8 mouse cellular contexts compared by ENCODE assay signal in genomic region chr3:88510421-88511289, GRCm38 (mm10). TPM values are rescaled to one million over a fixed set of nuclear protein-coding genes. Genes with fewer than 3 reads are reported as not detected.
DNase-seq lines count a peak whose midpoint lies in the region; ATAC-seq and TF ChIP-seq lines count a peak whose summit lies in the region.

No protein-coding gene starts in this region.

- H3K36me3 ChIP-seq in heart, embryonic 10.5 days: no peaks in the 10 kb centered on the region
- no peaks in the 10 kb centered on the region for H3K36me3 ChIP-seq in ES-E14 (ENCODE audit: control insufficient read depth, insufficient read depth, low read length, poor library complexity, severe bottlenecking)
- H3K36me3 ChIP-seq in hindbrain, embryonic 10.5 days: no peaks in the 10 kb centered on the region
- H3K36me3 ChIP-seq in midbrain, embryonic 12.5 days: no peaks in the 10 kb centered on the region

- no peaks in the 10 kb centered on the region for H3K27me3 ChIP-seq in heart, embryonic 10.5 days (ENCODE audit: insufficient read depth, poor library complexity, severe bottlenecking)
- peaks cover 3% of the 10 kb centered on the region for H3K27me3 ChIP-seq in hindbrain, embryonic 10.5 days (ENCODE audit: insufficient read depth, poor library complexity, severe bottlenecking)
- H3K27me3 ChIP-seq in midbrain, embryonic 12.5 days: peaks cover 13% of the 10 kb centered on the region

- no peak for ATAC-seq in midbrain, embryonic 12.5 days (ENCODE audit: low FRiP score, low read depth)

- H3K4me2 ChIP-seq in midbrain, embryonic 12.5 days (replicated peaks): peak overlapping the region; percentile 56

- peak overlapping the region; percentile 86 for H3K9ac ChIP-seq in ES-E14 (ENCODE audit: insufficient read depth, low read depth, low read length, poor library complexity, severe bottlenecking)
- 0 out of 2 replicates have a peak overlapping the region, but pooled peaks have one; percentile 40 for H3K9ac ChIP-seq in midbrain, embryonic 12.5 days (replicated peaks)

- intact Hi-C loops in gastrocnemius, postnatal 36 days (cut with DNase I): no loop called here

- DNase-seq in heart, embryonic 10.5 days (ENCODE audit: low spot score): no peak
- DNase-seq in heart, adult 8-10 months (ENCODE audit: low spot score): no peak
- no peak for DNase-seq in ES-E14 (ENCODE audit: low read depth, low spot score)
- DNase-seq in hindbrain, embryonic 10.5 days (ENCODE audit: low spot score): no peak
- DNase-seq in gastrocnemius, postnatal 36 days: no peak
- no peak for DNase-seq in cerebellum, postnatal 10 days
- no peak for DNase-seq in cerebellum, postnatal 4 days (ENCODE audit: low spot score in 2 of 2)

- H3K27ac ChIP-seq in heart, embryonic 10.5 days: peak overlapping the region; percentile 93
- H3K27ac ChIP-seq in ES-E14 (ENCODE audit: insufficient read depth, low read depth, low read length, poor library complexity, severe bottlenecking): peak overlapping the region; percentile 97
- peak overlapping the region; percentile 87 for H3K27ac ChIP-seq in hindbrain, embryonic 10.5 days
- H3K27ac ChIP-seq in midbrain, embryonic 12.5 days (replicated peaks): peak overlapping the region; percentile 87

- peak overlapping the region; percentile 63 for H3K4me3 ChIP-seq in heart, embryonic 10.5 days
- peak overlapping the region; percentile 70 to 71 for H3K4me3 ChIP-seq in ES-E14 (ENCODE audit: insufficient read depth in 1 of 2, low read depth in 1 of 2, low read length in 2 of 2, poor library complexity in 1 of 2, severe bottlenecking in 1 of 2)
- peak overlapping the region; percentile 54 for H3K4me3 ChIP-seq in hindbrain, embryonic 10.5 days
- H3K4me3 ChIP-seq in midbrain, embryonic 12.5 days: peak overlapping the region; percentile 35

- H3K9me3 ChIP-seq in heart, embryonic 10.5 days: no peaks in the 10 kb centered on the region
- H3K9me3 ChIP-seq in ES-E14 (ENCODE audit: control insufficient read depth, insufficient read depth, low read depth, low read length): no peaks in the 10 kb centered on the region
- H3K9me3 ChIP-seq in hindbrain, embryonic 10.5 days: no peaks in the 10 kb centered on the region
- H3K9me3 ChIP-seq in midbrain, embryonic 12.5 days: no peaks in the 10 kb centered on the region

- in situ Hi-C loops in ES-E14 (cut with MboI; ENCODE audit: low sequenced_read_pairs in 2 of 2, unreplicated experiment in 2 of 2): no loop called here

- peaks cover 66% of the 10 kb centered on the region for H3K4me1 ChIP-seq in heart, embryonic 10.5 days
- peaks cover 11 to 48% of the 10 kb centered on the region in 2 experiments; a peak in 3 of 4 replicates for H3K4me1 ChIP-seq in ES-E14 (ENCODE audit: control insufficient read depth in 2 of 2, insufficient read depth in 2 of 2, low read length in 2 of 2, poor library complexity in 1 of 2)
- peaks cover 52% of the 10 kb centered on the region for H3K4me1 ChIP-seq in hindbrain, embryonic 10.5 days (replicated peaks)
- H3K4me1 ChIP-seq in midbrain, embryonic 12.5 days: peaks cover 41% of the 10 kb centered on the region

- 54% methylated on average over 13 of the region's 13 CpGs for WGBS in heart, embryonic 10.5 days
- 58% methylated on average over 13 of the region's 13 CpGs for WGBS in hindbrain, embryonic 10.5 days
- 55% methylated on average over 13 of the region's 13 CpGs for WGBS in midbrain, embryonic 12.5 days

TF ChIP-seq in ES-E14, 5 proteins besides CTCF, POLR2A, EP300 and RAD21:
- no peak for TF ChIP-seq HCFC1 (IDR thresholded peaks at IDR 0.05; ENCODE audit: borderline replicate concordance, insufficient read depth, low read length)
- TF ChIP-seq ZC3H11A (IDR thresholded peaks at IDR 0.05; ENCODE audit: borderline replicate concordance, low read depth, low read length): no peak
- TF ChIP-seq MAFK (IDR thresholded peaks at IDR 0.05; ENCODE audit: insufficient read depth, low read depth, low read length): no peak
- no peak for TF ChIP-seq CHD2 (IDR thresholded peaks at IDR 0.05; ENCODE audit: low read depth, low read length)
- no peak for TF ChIP-seq ZNF384 (IDR thresholded peaks at IDR 0.05; ENCODE audit: low read depth, low read length)
TF ChIP-seq in ES-E14: peak in this region for 0.

RNA-seq across cellular contexts. Expression of gene Lmna, which starts 0.9 kb away (rescaled TPM):
- 57.7 and 80.7 TPM in 2 replicates for polyA plus RNA-seq in heart, embryonic 10.5 days (2016; fragmentation: Nextera tagmentation; extraction: Ambion mirVana)
- total RNA-seq in heart, adult 8-10 months (2022): 100 to 1,000 TPM; 112 to 127 (median 118) TPM
- 80.1 and 121 TPM in 2 replicates for total RNA-seq in ES-E14 (2012; rRNA removed)
- 13.4 and 24.0 TPM in 2 replicates for polyA plus RNA-seq in hindbrain, embryonic 10.5 days (2016; fragmentation: Nextera tagmentation; extraction: Ambion mirVana)
- 34.3 and 42.8 TPM in 2 replicates for polyA plus RNA-seq in midbrain, embryonic 12.5 days (2016; fragmentation: Nextera tagmentation; extraction: Ambion mirVana)
- total RNA-seq in gastrocnemius, postnatal 36 days (2021): 10 to 100 TPM; 75.3 to 79.8 TPM

RNA-seq across cellular contexts. Expression of gene Mex3a, which starts 21.5 kb away (rescaled TPM):
- 11.6 and 22.8 TPM in 2 replicates for polyA plus RNA-seq in heart, embryonic 10.5 days (2016; fragmentation: Nextera tagmentation; extraction: Ambion mirVana)
- under 1 TPM; 0.28 to 0.44 (median 0.33) TPM for total RNA-seq in heart, adult 8-10 months (2022)
- total RNA-seq in ES-E14 (2012; rRNA removed): 24.9 and 29.8 TPM in 2 replicates
- polyA plus RNA-seq in hindbrain, embryonic 10.5 days (2016; fragmentation: Nextera tagmentation; extraction: Ambion mirVana): 30.7 and 31.0 TPM in 2 replicates
- polyA plus RNA-seq in midbrain, embryonic 12.5 days (2016; fragmentation: Nextera tagmentation; extraction: Ambion mirVana): 47.8 and 49.9 TPM in 2 replicates
- total RNA-seq in gastrocnemius, postnatal 36 days (2021): under 1 TPM; 0.17 to 0.33 TPM

RNA-seq across cellular contexts. Expression of gene Rab25, which starts 37.4 kb away (rescaled TPM):
- 1.1 and 1.6 TPM in 2 replicates for polyA plus RNA-seq in heart, embryonic 10.5 days (2016; fragmentation: Nextera tagmentation; extraction: Ambion mirVana)
- not detected for total RNA-seq in heart, adult 8-10 months (2022)
- total RNA-seq in ES-E14 (2012; rRNA removed): 2.1 and 4.0 TPM in 2 replicates
- polyA plus RNA-seq in hindbrain, embryonic 10.5 days (2016; fragmentation: Nextera tagmentation; extraction: Ambion mirVana): 2.1 and 2.9 TPM in 2 replicates
- polyA plus RNA-seq in midbrain, embryonic 12.5 days (2016; fragmentation: Nextera tagmentation; extraction: Ambion mirVana): 0.21 and 0.47 TPM in 2 replicates
- total RNA-seq in gastrocnemius, postnatal 36 days (2021): not detected

RNA-seq across cellular contexts. Expression of gene Lamtor2, which starts 42.2 kb away (rescaled TPM):
- polyA plus RNA-seq in heart, embryonic 10.5 days (2016; fragmentation: Nextera tagmentation; extraction: Ambion mirVana): 154 and 190 TPM in 2 replicates
- 100 to 1,000 TPM; 104 to 116 (median 107) TPM for total RNA-seq in heart, adult 8-10 months (2022)
- total RNA-seq in ES-E14 (2012; rRNA removed): 108 and 112 TPM in 2 replicates
- polyA plus RNA-seq in hindbrain, embryonic 10.5 days (2016; fragmentation: Nextera tagmentation; extraction: Ambion mirVana): 173 and 180 TPM in 2 replicates
- polyA plus RNA-seq in midbrain, embryonic 12.5 days (2016; fragmentation: Nextera tagmentation; extraction: Ambion mirVana): 137 and 152 TPM in 2 replicates
- total RNA-seq in gastrocnemius, postnatal 36 days (2021): 10 to 100 TPM; 70.6 to 76.1 TPM

RNA-seq across cellular contexts. Expression of gene Ubqln4, which starts 42.9 kb away (rescaled TPM):
- polyA plus RNA-seq in heart, embryonic 10.5 days (2016; fragmentation: Nextera tagmentation; extraction: Ambion mirVana): 49.5 and 62.2 TPM in 2 replicates
- 10 to 100 TPM; 68.8 to 90.5 (median 77.6) TPM for total RNA-seq in heart, adult 8-10 months (2022)
- total RNA-seq in ES-E14 (2012; rRNA removed): 103 and 135 TPM in 2 replicates
- polyA plus RNA-seq in hindbrain, embryonic 10.5 days (2016; fragmentation: Nextera tagmentation; extraction: Ambion mirVana): 69.0 and 72.5 TPM in 2 replicates
- 64.7 and 71.2 TPM in 2 replicates for polyA plus RNA-seq in midbrain, embryonic 12.5 days (2016; fragmentation: Nextera tagmentation; extraction: Ambion mirVana)
- total RNA-seq in gastrocnemius, postnatal 36 days (2021): 10 to 100 TPM; 73.6 to 77.4 TPM

Comparison
In these comparisons a context has a peak if more than half of its experiments do, and no peak if none do; other contexts are left out.
1. RNA of gene Mex3a, which starts 21.5 kb away (total RNA-seq): 24.9 to 29.8 TPM in ES-E14; 0.28 to 0.44 TPM in heart, adult 8-10 months and 0.17 to 0.33 TPM in gastrocnemius, postnatal 36 days; every median in the first group is over 10 times any median in the second.
2. Peak in every context shown above with its lines, with median percentiles within 50 percentile points of each other: H3K27ac ChIP-seq and H3K4me3 ChIP-seq.